In genomic region chr15:6254383-6254782, GRCm38 (mm10) we compare ENCODE assay signal across 12 mouse cellular contexts.
"Had no signal": no experiment of that assay in that cellular context is flagged by ENCODE, and none has a peak within 500 bp of the region (broad histone marks: within the 10 kb centered on the region; RNA-seq: fewer than 3 reads in every experiment).

No protein-coding gene starts in this region.

- H3K36me3 ChIP-seq: midbrain, embryonic 13.5 days; midbrain, embryonic 15.5 days; neural tube, embryonic 12.5 days had no signal

- H3K4me1 ChIP-seq: midbrain, embryonic 13.5 days; midbrain, embryonic 15.5 days; neural tube, embryonic 12.5 days had no signal

- H3K27me3 ChIP-seq: megakaryocyte, embryonic 14.5 days; midbrain, embryonic 13.5 days; midbrain, embryonic 15.5 days; neural tube, embryonic 12.5 days had no signal

- H3K4me3 ChIP-seq: megakaryocyte, embryonic 14.5 days; midbrain, embryonic 13.5 days; midbrain, embryonic 15.5 days; neural tube, embryonic 12.5 days had no signal

- DNase-seq: lung, adult 18-20 months; lung, embryonic 14.5 days; lung, postnatal 10 days; right cerebral cortex, postnatal 14 days; thymus, adult 18-20 months; thymus, postnatal 14 days; thymus, postnatal 36 days had no signal

- H3K9ac ChIP-seq: lung, embryonic 14.5 days; midbrain, embryonic 13.5 days; midbrain, embryonic 15.5 days; neural tube, embryonic 12.5 days had no signal

- H3K9me3 ChIP-seq: megakaryocyte, embryonic 14.5 days; midbrain, embryonic 13.5 days; midbrain, embryonic 15.5 days; neural tube, embryonic 12.5 days had no signal

- ATAC-seq: midbrain, embryonic 13.5 days; midbrain, embryonic 15.5 days had no signal

- H3K27ac ChIP-seq: macrophage; midbrain, embryonic 13.5 days; midbrain, embryonic 15.5 days; neural tube, embryonic 12.5 days had no signal

- H3K4me2 ChIP-seq: lung, embryonic 14.5 days; midbrain, embryonic 13.5 days; midbrain, embryonic 15.5 days; neural tube, embryonic 12.5 days had no signal
